21 mouse cellular contexts compared by ENCODE assay signal in the genomic region with DNA sequence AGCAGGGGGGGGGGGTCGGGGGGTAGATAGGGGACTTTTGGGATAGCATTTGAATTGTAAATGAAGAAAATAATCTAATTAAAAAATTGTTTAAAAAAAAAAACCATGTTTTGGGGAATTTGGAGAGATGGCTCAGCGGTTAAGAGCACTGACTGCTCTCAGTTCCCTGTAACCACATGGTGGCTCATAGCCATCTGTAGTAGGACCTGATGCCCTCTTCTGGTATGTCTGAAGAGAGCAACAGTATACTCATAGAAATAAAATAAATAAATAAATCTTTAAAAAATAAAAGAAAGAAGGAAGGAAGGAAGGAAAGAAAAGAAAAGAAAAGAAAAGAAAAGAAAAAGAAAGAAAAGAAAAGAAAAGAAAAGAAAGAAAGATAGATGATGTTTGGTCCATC. TPM values are rescaled to one million over a fixed set of nuclear protein-coding genes. Genes with fewer than 3 reads are reported as not detected.
DNase-seq lines count a peak whose midpoint lies in the region; ATAC-seq and TF ChIP-seq lines count a peak whose summit lies in the region.
"Had no signal": no experiment of that assay in that cellular context is flagged by ENCODE, and none has a peak within 500 bp of the region (broad histone marks: within the 10 kb centered on the region; RNA-seq: fewer than 3 reads in every experiment).

No protein-coding gene starts in this region.

- no peak overlapping the region for H3K9ac ChIP-seq in forebrain, postnatal 0 days
- no peak overlapping the region for H3K9ac ChIP-seq in forebrain, embryonic 11.5 days (ENCODE audit: low read length)
- no peak overlapping the region for H3K9ac ChIP-seq in kidney, postnatal 0 days (ENCODE audit: low read depth, low read length)
- H3K9ac ChIP-seq in CH12.LX (ENCODE audit: insufficient read depth, low read depth): no peak overlapping the region
- H3K9ac ChIP-seq: embryonic facial prominence, embryonic 15.5 days; hindbrain, embryonic 14.5 days; intestine, embryonic 15.5 days had no signal

- H3K9me3 ChIP-seq in forebrain, postnatal 0 days (ENCODE audit: low read length): no peaks in the 10 kb centered on the region
- no peaks in the 10 kb centered on the region for H3K9me3 ChIP-seq in forebrain, embryonic 11.5 days (ENCODE audit: control insufficient read depth, low read length)
- H3K9me3 ChIP-seq in kidney, postnatal 0 days (replicated peaks; ENCODE audit: low read length): no peaks in the 10 kb centered on the region
- no peaks in the 10 kb centered on the region for H3K9me3 ChIP-seq in CH12.LX (replicated peaks; ENCODE audit: low read length)
- H3K9me3 ChIP-seq: embryonic facial prominence, embryonic 15.5 days; forebrain, embryonic 10.5 days; intestine, embryonic 15.5 days had no signal

- in situ Hi-C loops in CH12.LX (cut with MboI; ENCODE audit: low pct_ligation_motif_present, low pct_unique_long_range_greater_than_20kb, low sequenced_read_pairs): no loop called here

- H3K79me2 ChIP-seq in CH12.LX (replicated peaks; ENCODE audit: control insufficient read depth, extremely low read depth, insufficient read depth, poor library complexity, severe bottlenecking): peaks cover under 1% of the 10 kb centered on the region; the same call in 1 of the 2 replicates

- peaks cover 44% of the 10 kb centered on the region for H3K36me3 ChIP-seq in forebrain, postnatal 0 days (ENCODE audit: insufficient read depth)
- H3K36me3 ChIP-seq in forebrain, embryonic 11.5 days (ENCODE audit: control insufficient read depth, insufficient read depth, low read length): peaks cover 3% of the 10 kb centered on the region; the same call in 1 of the 2 replicates
- H3K36me3 ChIP-seq in kidney, postnatal 0 days (ENCODE audit: insufficient read depth, low read length): peaks cover 63% of the 10 kb centered on the region
- H3K36me3 ChIP-seq in CH12.LX (replicated peaks in 1 of 2; ENCODE audit: control insufficient read depth in 1 of 2, insufficient read depth in 1 of 2, low read length in 1 of 2): peaks cover 63 to 80% of the 10 kb centered on the region in 2 experiments

- no peak for TF ChIP-seq POLR2A in CH12.LX (IDR thresholded peaks at IDR 0.05; ENCODE audit: low read depth, low read length)

- dilution Hi-C loops in CH12.LX (cut with MboI; ENCODE audit: extremely low pct_ligation_motif_present, extremely low pct_unique_long_range_greater_than_20kb, low sequenced_read_pairs): no loop called here

- WGBS in forebrain, postnatal 0 days: 67% methylated on average over 2 of the region's 2 CpGs
- WGBS in forebrain, embryonic 11.5 days: 100% methylated on average over 2 of the region's 2 CpGs
- 84% methylated on average over 2 of the region's 2 CpGs for WGBS in kidney, postnatal 0 days

- no peaks in the 10 kb centered on the region for H3K4me1 ChIP-seq in forebrain, postnatal 0 days (ENCODE audit: insufficient read depth)
- no peaks in the 10 kb centered on the region for H3K4me1 ChIP-seq in forebrain, embryonic 11.5 days (replicated peaks; ENCODE audit: control insufficient read depth, insufficient read depth, low read length)
- H3K4me1 ChIP-seq in kidney, postnatal 0 days (replicated peaks; ENCODE audit: insufficient read depth, low read length): no peaks in the 10 kb centered on the region
- H3K4me1 ChIP-seq in CH12.LX (ENCODE audit: control insufficient read depth in 1 of 2, insufficient read depth in 2 of 2): peaks cover 0 to 23% of the 10 kb centered on the region in 2 experiments; a peak in 2 of 4 replicates
- H3K4me1 ChIP-seq: intestine, embryonic 15.5 days had no signal

- no peak for TF ChIP-seq EP300 in CH12.LX (IDR thresholded peaks at IDR 0.05; ENCODE audit: low read length)

- peak; percentile 16 for TF ChIP-seq RAD21 in CH12.LX (IDR thresholded peaks at IDR 0.05; ENCODE audit: low read depth, low read length)

- peak; percentile 64; the same call in 1 of the 2 replicates for ATAC-seq in forebrain, postnatal 0 days
- no peak for ATAC-seq in forebrain, embryonic 11.5 days (replicated peaks; ENCODE audit: low FRiP score)
- ATAC-seq in kidney, postnatal 0 days (replicated peaks; ENCODE audit: low FRiP score, low read depth): no peak
- ATAC-seq in megakaryocyte-erythroid progenitor cell, adult 5-6 weeks (replicated peaks; ENCODE audit: low FRiP score, low TSS enrichment, poor library complexity, severe bottlenecking): no peak
- ATAC-seq: intestine, embryonic 15.5 days had no signal

- TF ChIP-seq CTCF in forebrain, postnatal 0 days (IDR thresholded peaks at IDR 0.05; ENCODE audit: low read depth): peak; percentile 40; the same call in 1 of the 2 replicates
- peak; percentile 48 for TF ChIP-seq CTCF in kidney, postnatal 0 days (IDR thresholded peaks at IDR 0.05; ENCODE audit: low read depth)
- peak in 1 of 2 experiments; percentile 65; a peak in 2 of 4 replicates for TF ChIP-seq CTCF in CH12.LX (conservative IDR thresholded peaks at IDR 0.05 in 1 of 2, IDR thresholded peaks at IDR 0.05 in 1 of 2; ENCODE audit: low read depth in 2 of 2, low read length in 2 of 2)

- H3K4me2 ChIP-seq in forebrain, postnatal 0 days (ENCODE audit: low read depth): no peak overlapping the region
- H3K4me2 ChIP-seq in forebrain, embryonic 11.5 days (ENCODE audit: low read depth, low read length, severe bottlenecking): no peak overlapping the region
- no peak overlapping the region for H3K4me2 ChIP-seq in kidney, postnatal 0 days (ENCODE audit: low read length)
- H3K4me2 ChIP-seq in CH12.LX (ENCODE audit: insufficient read depth, low read depth, poor library complexity, severe bottlenecking): no peak overlapping the region
- H3K4me2 ChIP-seq: embryonic facial prominence, embryonic 15.5 days; hindbrain, embryonic 14.5 days; intestine, embryonic 15.5 days; midbrain, embryonic 11.5 days had no signal

- no peak overlapping the region for H3K4me3 ChIP-seq in forebrain, postnatal 0 days (ENCODE audit: low read depth, low read length)
- no peak overlapping the region for H3K4me3 ChIP-seq in forebrain, embryonic 11.5 days (ENCODE audit: low read depth, low read length)
- no peak overlapping the region for H3K4me3 ChIP-seq in kidney, postnatal 0 days (replicated peaks; ENCODE audit: low read depth, low read length)
- H3K4me3 ChIP-seq in CH12.LX (replicated peaks in 1 of 3; ENCODE audit: low read depth in 2 of 3, low read length in 2 of 3, poor library complexity in 1 of 3): no peak overlapping the region
- H3K4me3 ChIP-seq: embryonic facial prominence, embryonic 15.5 days; forebrain, embryonic 10.5 days; intestine, embryonic 15.5 days; left cerebral cortex, adult 2 months; myocyte had no signal

- H3K27me3 ChIP-seq in forebrain, postnatal 0 days (ENCODE audit: insufficient read depth, low read length): no peaks in the 10 kb centered on the region
- no peaks in the 10 kb centered on the region for H3K27me3 ChIP-seq in forebrain, embryonic 11.5 days (ENCODE audit: control insufficient read depth, insufficient read depth, low read length)
- no peaks in the 10 kb centered on the region for H3K27me3 ChIP-seq in kidney, postnatal 0 days (ENCODE audit: insufficient read depth, low read length)
- no peaks in the 10 kb centered on the region for H3K27me3 ChIP-seq in CH12.LX (replicated peaks)
- H3K27me3 ChIP-seq: embryonic facial prominence, embryonic 15.5 days; intestine, embryonic 15.5 days had no signal

- no peak for DNase-seq in forebrain, postnatal 0 days
- no peak for DNase-seq in forebrain, embryonic 11.5 days (ENCODE audit: low spot score)
- no peak for DNase-seq in kidney, postnatal 0 days (ENCODE audit: low spot score)
- no peak for DNase-seq in kidney, postnatal 25 days
- DNase-seq in 3T3-L1 (ENCODE audit: low read depth, low spot score) (peak; percentile 39), CH12.LX (ENCODE audit: extremely low read depth) (peak; percentile 23)
- DNase-seq in cerebellum, adult 11-12 months: no peak
- DNase-seq: adrenal gland, adult 2 months; gastrocnemius, postnatal 25 days; left cerebral cortex, postnatal 4 days; liver; thymus, postnatal 4 days had no signal

- H3K27ac ChIP-seq in forebrain, postnatal 0 days (ENCODE audit: low read depth, low read length): no peak overlapping the region
- no peak overlapping the region for H3K27ac ChIP-seq in forebrain, embryonic 11.5 days (ENCODE audit: low read depth, low read length)
- H3K27ac ChIP-seq in kidney, postnatal 0 days: no peak overlapping the region
- no peak overlapping the region for H3K27ac ChIP-seq in CH12.LX (ENCODE audit: insufficient read depth, low read depth)
- H3K27ac ChIP-seq: embryonic facial prominence, embryonic 15.5 days; forebrain, embryonic 10.5 days; hindbrain, embryonic 14.5 days; intestine, embryonic 15.5 days; left cerebral cortex, adult 2 months; macrophage had no signal

TF ChIP-seq in CH12.LX, 34 proteins besides CTCF, POLR2A, EP300 and RAD21 (continues in another document):
- TF ChIP-seq MAX (IDR thresholded peaks at IDR 0.05; ENCODE audit: low read length) (no peak), SMC3 (IDR thresholded peaks at IDR 0.05; ENCODE audit: low read depth, low read length) (peak; percentile 35), TBP (conservative IDR thresholded peaks at IDR 0.05; ENCODE audit: low read depth, low read length) (no peak), USF2 (conservative IDR thresholded peaks at IDR 0.05; ENCODE audit: low read depth, low read length) (no peak), USF1 (IDR thresholded peaks at IDR 0.05; ENCODE audit: low read depth, low read length) (no peak), JUN (IDR thresholded peaks at IDR 0.05; ENCODE audit: insufficient read depth, low read depth, low read length) (no peak), TCF12 (IDR thresholded peaks at IDR 0.05; ENCODE audit: low read depth, low read length) (no peak), BHLHE40 (IDR thresholded peaks at IDR 0.05; ENCODE audit: low read depth, low read length) (no peak), IRF4 (IDR thresholded peaks at IDR 0.05; ENCODE audit: low read depth, low read length) (no peak), NELFE (IDR thresholded peaks at IDR 0.05; ENCODE audit: low read depth, low read length) (no peak), ZMIZ1 (IDR thresholded peaks at IDR 0.05; ENCODE audit: low read depth, low read length) (no peak), POLR2AphosphoS2 (IDR thresholded peaks at IDR 0.05; ENCODE audit: low read depth, low read length) (no peak), MYC (IDR thresholded peaks at IDR 0.05; ENCODE audit: low read depth, low read length) (peak; percentile 77)

RNA-seq across cellular contexts. Expression of gene Pitrm1, which starts 5.8 kb away (rescaled TPM):
- total RNA-seq in forebrain, postnatal 0 days (2014; rRNA removed): 38.7 and 60.9 TPM in 2 replicates
- 24.7 and 30.0 TPM in 2 replicates for polyA plus RNA-seq in forebrain, postnatal 0 days (2015; fragmentation: Nextera tagmentation; extraction: Ambion mirVana)
- polyA plus RNA-seq in forebrain, embryonic 11.5 days (2014; fragmentation: Nextera tagmentation; extraction: Ambion mirVana): 109 and 111 TPM in 2 replicates
- 60.1 and 60.5 TPM in 2 replicates for polyA plus RNA-seq in kidney, postnatal 0 days (2015; fragmentation: Nextera tagmentation; extraction: Ambion mirVana)
- total RNA-seq in CH12.LX (2012; rRNA removed) (49.0 and 59.2 TPM in 2 replicates), CH12.LX (2014; rRNA removed) (61.3 and 62.3 TPM in 2 replicates)
- polyA plus RNA-seq in CH12.LX (2012; ENCODE audit: insufficient read length, low read depth): 71.6 and 78.0 TPM in 2 replicates
- 175 and 180 TPM in 2 replicates for total RNA-seq in megakaryocyte-erythroid progenitor cell, adult 5-6 weeks (2014; fragmentation: Nextera tagmentation)
- 182 and 209 TPM in 2 replicates for total RNA-seq in megakaryocyte-erythroid progenitor cell, adult 5-6 weeks (2017)

Comparison
In these comparisons a context has a peak if more than half of its experiments do, and no peak if none do; other contexts are left out.
1. DNase-seq: peak in 3T3-L1 (single experiment) and CH12.LX (single experiment); none in forebrain, postnatal 0 days (single experiment), forebrain, embryonic 11.5 days (single experiment), kidney, postnatal 0 days (single experiment), kidney, postnatal 25 days (0 of 2) and cerebellum, adult 11-12 months (single experiment).